Mouse (Mus musculus): ENCODE measurements around the gene Bloc1s2.

Bloc1s2 gene

GRCm38 (mm10) chr19:44145702-44146567 is at the start of gene Bloc1s2:
TSS of gene Bloc1s2 (minus strand) at chr19:44146446.
- peak; percentile 87 to 89 for DNase-seq (ENCODE audit: low spot score in 2 of 2)

GRCm38 (mm10) chr19:44195138-44195537 is 48.9 kb upstream of the Bloc1s2 start:
- peak; percentile 4 to 26 for DNase-seq (ENCODE audit: low spot score in 2 of 2)

GRCm38 (mm10) chr19:44193906-44194305 is 47.7 kb upstream of the Bloc1s2 start:
- no peak for DNase-seq (ENCODE audit: low spot score in 2 of 2)

GRCm38 (mm10) chr19:44192342-44192741 is 46.1 kb upstream of the Bloc1s2 start, which contains the start of gene Pkd2l1:
TSS of gene Pkd2l1 (minus strand) at chr19:44192442.
- DNase-seq (ENCODE audit: low spot score in 2 of 2) = no peak

- no peak for DNase-seq (ENCODE audit: low spot score in 2 of 2)
Observed at GRCm38 (mm10) chr19:44189056-44189455, 42.8 kb upstream of the Bloc1s2 start.

GRCm38 (mm10) chr19:44183968-44184367 is 37.7 kb upstream of the Bloc1s2 start:
- DNase-seq (ENCODE audit: low spot score in 2 of 2) = no peak

- no peak for DNase-seq (ENCODE audit: low spot score in 2 of 2)
Observed at GRCm38 (mm10) chr19:44180502-44180901, 34.3 kb upstream of the Bloc1s2 start.

- DNase-seq (ENCODE audit: low spot score in 2 of 2) = no peak
Observed at GRCm38 (mm10) chr19:44176741-44177140, 30.5 kb upstream of the Bloc1s2 start.

- no peak for DNase-seq (ENCODE audit: low spot score in 2 of 2)
Observed at GRCm38 (mm10) chr19:44174835-44175234, 28.6 kb upstream of the Bloc1s2 start.

GRCm38 (mm10) chr19:44161515-44161914 is 15.3 kb upstream of the Bloc1s2 start:
- no peak for DNase-seq (ENCODE audit: low spot score in 2 of 2)

GRCm38 (mm10) chr19:44159386-44159785 is 13.1 kb upstream of the Bloc1s2 start:
- DNase-seq (ENCODE audit: low spot score in 2 of 2) = no peak

GRCm38 (mm10) chr19:44157005-44157404 is 10.8 kb upstream of the Bloc1s2 start:
- no peak for DNase-seq (ENCODE audit: low spot score in 2 of 2)

- no peak for DNase-seq (ENCODE audit: low spot score in 2 of 2)
Observed at GRCm38 (mm10) chr19:44153781-44154180, 7.5 kb upstream of the Bloc1s2 start.

- DNase-seq (ENCODE audit: low spot score in 2 of 2) = no peak
Observed at GRCm38 (mm10) chr19:44148991-44149390, 2.7 kb upstream of the Bloc1s2 start.

GRCm38 (mm10) chr19:44148345-44148744 is 2.1 kb upstream of the Bloc1s2 start:
- no peak for DNase-seq (ENCODE audit: low spot score in 2 of 2)

GRCm38 (mm10) chr19:44146951-44147350 is 705 bp upstream of the Bloc1s2 start:
- DNase-seq (ENCODE audit: low spot score in 2 of 2) = no peak

GRCm38 (mm10) chr19:44146568-44146879 is 278 bp upstream of the Bloc1s2 start:
- no peak for DNase-seq (ENCODE audit: low spot score in 2 of 2)

GRCm38 (mm10) chr19:44144366-44144765 is 1.9 kb downstream of the Bloc1s2 start:
- DNase-seq (ENCODE audit: low spot score in 2 of 2) = no peak

- DNase-seq (ENCODE audit: low spot score in 2 of 2) = no peak
Observed at GRCm38 (mm10) chr19:44135960-44136485, 10.2 kb downstream of the Bloc1s2 start.

- DNase-seq (ENCODE audit: low spot score in 2 of 2) = peak; percentile 82 to 88
Observed at GRCm38 (mm10) chr19:44135072-44135959, 10.9 kb downstream of the Bloc1s2 start, which contains the start of gene Cwf19l1. TSS of gene Cwf19l1 (minus strand) at chr19:44135876.

- no peak for DNase-seq (ENCODE audit: low spot score in 2 of 2)
Observed at GRCm38 (mm10) chr19:44132917-44133316, 13.3 kb downstream of the Bloc1s2 start.

GRCm38 (mm10) chr19:44128560-44128959 is 17.7 kb downstream of the Bloc1s2 start:
- no peak for DNase-seq (ENCODE audit: low spot score in 2 of 2)
